In genomic region chr1:55225398-55225797, GRCm38 (mm10) we compare ENCODE assay signal across 9 mouse cellular contexts. TPM values are rescaled to one million over a fixed set of nuclear protein-coding genes. Genes with fewer than 3 reads are reported as not detected.
DNase-seq lines count a peak whose midpoint lies in the region; ATAC-seq and TF ChIP-seq lines count a peak whose summit lies in the region.
"Had no signal": no experiment of that assay in that cellular context is flagged by ENCODE, and none has a peak within 500 bp of the region (broad histone marks: within the 10 kb centered on the region; RNA-seq: fewer than 3 reads in every experiment).

No protein-coding gene starts in this region.

- 0 out of 2 replicates have a peak, but pooled peaks have one; percentile 21 for TF ChIP-seq POLR2A in heart, adult 2 months (IDR thresholded peaks at IDR 0.05; ENCODE audit: insufficient read depth, low read depth, low read length)
- TF ChIP-seq POLR2A in cortical plate, adult 2 months (IDR thresholded peaks at IDR 0.05; ENCODE audit: extremely low read depth, insufficient read depth, low read length), result no peak

- no peaks in the 10 kb centered on the region for H3K27me3 ChIP-seq in heart, adult 2 months (ENCODE audit: control insufficient read depth, insufficient read depth, low read length)
- no peaks in the 10 kb centered on the region for H3K27me3 ChIP-seq in hindbrain, embryonic 12.5 days
- no peaks in the 10 kb centered on the region for H3K27me3 ChIP-seq in midbrain, embryonic 15.5 days (replicated peaks)
- H3K27me3 ChIP-seq: CH12.LX had no signal

- no peak for TF ChIP-seq CTCF in heart, adult 2 months (IDR thresholded peaks at IDR 0.05)
- TF ChIP-seq CTCF in cortical plate, adult 2 months (IDR thresholded peaks at IDR 0.05; ENCODE audit: extremely low read depth, insufficient read depth, low read length), result no peak

- no peaks in the 10 kb centered on the region for H3K79me2 ChIP-seq in heart, adult 2 months (replicated peaks; ENCODE audit: control insufficient read depth, insufficient read depth, low read length)

- intact Hi-C loops in heart, adult 2 months (cut with DNase I), result loop anchor here (5.0 kb wide), 1 partner anchor 198 kb away; the partner anchor contains the start of gene Sf3b1
- intact Hi-C loops in heart, postnatal 25 days (cut with DNase I), result no loop called here

- H3K36me3 ChIP-seq in heart, adult 2 months (ENCODE audit: control insufficient read depth, insufficient read depth, low read length), result 0 out of 2 replicates have a peak, but pooled peaks cover 2% of the 10 kb centered on the region
- H3K36me3 ChIP-seq in hindbrain, embryonic 12.5 days, result no peaks in the 10 kb centered on the region
- no peaks in the 10 kb centered on the region for H3K36me3 ChIP-seq in midbrain, embryonic 15.5 days (replicated peaks)

- no peak for ATAC-seq in hindbrain, embryonic 12.5 days (ENCODE audit: low FRiP score)
- ATAC-seq in midbrain, embryonic 15.5 days (replicated peaks), result no peak
- no peak for ATAC-seq in cerebellum, adult (ENCODE audit: insufficient number of reproducible peaks, low FRiP score, low TSS enrichment)

- peak overlapping the region; percentile 70 for H3K9ac ChIP-seq in heart, adult 2 months (ENCODE audit: low read depth, low read length)
- peak overlapping the region; percentile 47 for H3K9ac ChIP-seq in hindbrain, embryonic 12.5 days
- no peak overlapping the region for H3K9ac ChIP-seq in midbrain, embryonic 15.5 days

- peak overlapping the region; percentile 85 for H3K27ac ChIP-seq in heart, adult 2 months
- H3K27ac ChIP-seq in cortical plate, adult 2 months (ENCODE audit: insufficient read depth, low read length), result peak overlapping the region; percentile 38; the same call in 1 of the 2 replicates
- peak overlapping the region; percentile 48; the same call in 1 of the 2 replicates for H3K27ac ChIP-seq in hindbrain, embryonic 12.5 days
- peak overlapping the region; percentile 10; the same call in 1 of the 2 replicates for H3K27ac ChIP-seq in midbrain, embryonic 15.5 days

- no peak for DNase-seq in heart, adult 2 months
- no peak for DNase-seq in heart, postnatal 25 days (ENCODE audit: low spot score)
- no peak for DNase-seq in ovary, postnatal 14 days (ENCODE audit: low spot score)
- DNase-seq in adrenal gland, postnatal 10 days, result no peak

- H3K9me3 ChIP-seq in hindbrain, embryonic 12.5 days (replicated peaks), result no peaks in the 10 kb centered on the region
- no peaks in the 10 kb centered on the region for H3K9me3 ChIP-seq in midbrain, embryonic 15.5 days

- peak overlapping the region; percentile 59 for H3K4me2 ChIP-seq in hindbrain, embryonic 12.5 days (replicated peaks)
- peak overlapping the region; percentile 50 for H3K4me2 ChIP-seq in midbrain, embryonic 15.5 days

- H3K4me1 ChIP-seq in heart, adult 2 months (ENCODE audit: control insufficient read depth, insufficient read depth, low read length), result peaks cover 8% of the 10 kb centered on the region
- peaks cover 3% of the 10 kb centered on the region for H3K4me1 ChIP-seq in cortical plate, adult 2 months (ENCODE audit: control insufficient read depth, insufficient read depth, low read length)
- peaks cover 9% of the 10 kb centered on the region for H3K4me1 ChIP-seq in hindbrain, embryonic 12.5 days
- H3K4me1 ChIP-seq in midbrain, embryonic 15.5 days, result peaks cover 3% of the 10 kb centered on the region; the same call in 1 of the 2 replicates

- WGBS in heart, adult 2 months, result 31% methylated on average over 3 of the region's 3 CpGs
- WGBS in hindbrain, embryonic 12.5 days, result 33% methylated on average over 3 of the region's 3 CpGs
- 48% methylated on average over 3 of the region's 3 CpGs for WGBS in midbrain, embryonic 15.5 days

- H3K4me3 ChIP-seq in heart, adult 2 months, result peak overlapping the region; percentile 70
- H3K4me3 ChIP-seq in cortical plate, adult 2 months (ENCODE audit: insufficient read depth, low read length), result peak overlapping the region; percentile 28
- H3K4me3 ChIP-seq in hindbrain, embryonic 12.5 days, result peak overlapping the region; percentile 28
- peak overlapping the region; percentile 13 for H3K4me3 ChIP-seq in midbrain, embryonic 15.5 days

- TF ChIP-seq EP300 in heart, adult 2 months (IDR thresholded peaks at IDR 0.05; ENCODE audit: insufficient read depth, low read depth, low read length), result no peak

RNA-seq across cellular contexts. Expression of gene Rftn2, which starts 1.2 kb away (rescaled TPM):
- total RNA-seq in heart, adult 2 months (2021), result 10 to 100 TPM; 12.1 to 12.8 TPM
- polyA plus RNA-seq in heart, adult 2 months (2012; rRNA removed), result 2.7 and 6.4 TPM in 2 replicates
- total RNA-seq in heart, postnatal 25 days (2021), result 10 to 100 TPM; 14.2 to 14.4 TPM
- polyA plus RNA-seq in cortical plate, adult 2 months (2012; rRNA removed), result 20.8 TPM in 2 replicates
- 13.0 and 13.6 TPM in 2 replicates for polyA plus RNA-seq in hindbrain, embryonic 12.5 days (2016; fragmentation: Nextera tagmentation; extraction: Ambion mirVana)
- 6.9 and 9.2 TPM in 2 replicates for polyA plus RNA-seq in midbrain, embryonic 15.5 days (2015; fragmentation: Nextera tagmentation; extraction: Ambion mirVana)
- 10 to 100 TPM; 14.2 to 19.7 TPM for total RNA-seq in adrenal gland, postnatal 10 days (2021)

RNA-seq across cellular contexts. Expression of gene Mars2, which starts 11.6 kb away (rescaled TPM):
- total RNA-seq in heart, adult 2 months (2021), result 1 to 10 TPM; 5.0 to 5.3 TPM
- 2.0 and 3.6 TPM in 2 replicates for polyA plus RNA-seq in heart, adult 2 months (2012; rRNA removed)
- total RNA-seq in heart, postnatal 25 days (2021), result 1 to 10 TPM; 5.3 to 5.4 TPM
- 4.1 TPM in 2 replicates for polyA plus RNA-seq in cortical plate, adult 2 months (2012; rRNA removed)
- 3.2 and 3.6 TPM in 2 replicates for polyA plus RNA-seq in hindbrain, embryonic 12.5 days (2016; fragmentation: Nextera tagmentation; extraction: Ambion mirVana)
- polyA plus RNA-seq in midbrain, embryonic 15.5 days (2015; fragmentation: Nextera tagmentation; extraction: Ambion mirVana), result 3.4 and 4.0 TPM in 2 replicates
- 1 to 10 TPM; 5.0 to 5.8 TPM for total RNA-seq in adrenal gland, postnatal 10 days (2021)

Comparison
In these comparisons a context has a peak if more than half of its experiments do, and no peak if none do; other contexts are left out.
1. H3K27ac ChIP-seq: peak in every context shown above with its lines; median percentile 85 in heart, adult 2 months; 48 in hindbrain, embryonic 12.5 days; 38 in cortical plate, adult 2 months; 10 in midbrain, embryonic 15.5 days.
2. H3K4me3 ChIP-seq: peak in every context shown above with its lines; median percentile 70 in heart, adult 2 months; 28 in cortical plate, adult 2 months; 28 in hindbrain, embryonic 12.5 days; 13 in midbrain, embryonic 15.5 days.